Mouse (Mus musculus): ENCODE results near the gene Lats1.

DNA sequence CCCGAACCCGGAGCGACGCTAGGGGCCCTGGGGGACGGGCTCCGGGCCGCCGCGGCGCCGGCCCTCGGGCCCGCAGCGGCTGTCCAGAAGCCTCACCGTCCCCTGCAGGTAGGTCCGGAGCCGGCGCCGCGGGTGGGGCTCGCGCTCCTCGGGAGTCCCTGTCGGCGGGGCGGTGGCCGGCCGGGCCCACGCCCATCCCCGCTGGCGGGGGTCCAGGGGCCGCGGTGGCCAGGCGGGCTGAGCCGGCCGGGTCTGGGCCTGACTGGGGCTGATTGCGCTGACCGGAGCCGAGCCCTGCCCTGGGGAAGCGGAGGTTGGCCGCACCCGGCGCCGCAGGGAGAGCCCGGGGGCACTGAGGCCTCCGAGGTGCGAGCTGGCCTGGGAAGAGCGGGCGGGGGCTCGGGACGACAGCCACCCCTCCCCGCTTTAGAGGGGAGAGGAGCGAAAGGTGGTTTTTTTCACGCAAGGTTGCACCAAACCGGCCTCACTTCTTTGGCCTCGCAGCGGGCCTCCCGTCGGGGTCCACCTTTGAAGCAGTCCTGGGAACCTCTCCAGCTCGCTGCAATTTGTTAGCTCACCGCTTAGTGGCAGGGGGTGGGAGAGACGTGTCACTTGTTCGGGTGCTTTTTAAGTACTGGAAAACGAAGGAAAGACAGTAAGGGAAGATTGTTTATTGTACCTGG lies 470 bp downstream of the Lats1 start:
- TF ChIP-seq ZC3H11A (IDR thresholded peaks at IDR 0.05; ENCODE audit: borderline replicate concordance, low read depth, low read length) (no peak), HCFC1 (IDR thresholded peaks at IDR 0.05; ENCODE audit: borderline replicate concordance, insufficient read depth, low read length) (no peak), MAFK (IDR thresholded peaks at IDR 0.05; ENCODE audit: insufficient read depth, low read depth, low read length) (no peak)

All from ES-E14 (cell line).